8 mouse cellular contexts compared by ENCODE assay signal in genomic region chr10:44380476-44381208, GRCm38 (mm10).
DNase-seq lines count a peak whose midpoint lies in the region; ATAC-seq and TF ChIP-seq lines count a peak whose summit lies in the region.

No protein-coding gene starts in this region.

- H3K9me3 ChIP-seq in heart, embryonic 11.5 days (replicated peaks; ENCODE audit: control insufficient read depth, low read length), result no peaks in the 10 kb centered on the region
- no peaks in the 10 kb centered on the region for H3K9me3 ChIP-seq in kidney, embryonic 15.5 days (replicated peaks)

- H3K4me1 ChIP-seq in heart, embryonic 11.5 days (ENCODE audit: control insufficient read depth, insufficient read depth, low read length), result peaks cover 13% of the 10 kb centered on the region
- peaks cover 19% of the 10 kb centered on the region for H3K4me1 ChIP-seq in kidney, embryonic 15.5 days
- H3K4me1 ChIP-seq in liver, adult 2 months (ENCODE audit: control insufficient read depth, insufficient read depth, low read length), result no peaks in the 10 kb centered on the region

- DNase-seq in ovary, postnatal 14 days (ENCODE audit: low spot score), result peak; percentile 22
- no peak for DNase-seq in ovary, adult 18-20 months (ENCODE audit: low spot score)
- peak; percentile 48 for DNase-seq in embryo, embryonic 11 days
- peak; percentile 43 for DNase-seq in liver, adult 2 months (ENCODE audit: extremely low read depth, low read depth, low spot score)
- peak; percentile 79 to 86 for DNase-seq in monocyte, adult 2 months (ENCODE audit: low read depth in 1 of 2, low spot score in 2 of 2)
- DNase-seq in thymus, postnatal 10 days (ENCODE audit: low spot score in 2 of 2), result peak; percentile 47 to 59

- H3K27ac ChIP-seq in heart, embryonic 11.5 days (ENCODE audit: low read depth, low read length), result no peak overlapping the region
- H3K27ac ChIP-seq in kidney, embryonic 15.5 days, result peak overlapping the region; percentile 56; the same call in 1 of the 2 replicates
- H3K27ac ChIP-seq in liver, adult 2 months (replicated peaks; ENCODE audit: insufficient read depth, low read depth, low read length), result peak overlapping the region; percentile 46

- no peak for TF ChIP-seq POLR2A in liver, adult 2 months (IDR thresholded peaks at IDR 0.05; ENCODE audit: extremely low read depth, insufficient read depth, low read length)

- peak overlapping the region; percentile 50 for H3K4me2 ChIP-seq in heart, embryonic 11.5 days
- peak overlapping the region; percentile 42 for H3K4me2 ChIP-seq in kidney, embryonic 15.5 days

- WGBS in heart, embryonic 11.5 days (ENCODE audit: insufficient replicate concordance), result 39% methylated on average over 20 of the region's 20 CpGs
- 39% methylated on average over 20 of the region's 20 CpGs for WGBS in kidney, embryonic 15.5 days
- WGBS in liver, adult 2 months, result 62% methylated on average over 20 of the region's 20 CpGs

- no peaks in the 10 kb centered on the region for H3K36me3 ChIP-seq in heart, embryonic 11.5 days (ENCODE audit: control insufficient read depth, insufficient read depth, low read length)
- H3K36me3 ChIP-seq in kidney, embryonic 15.5 days, result no peaks in the 10 kb centered on the region
- no peaks in the 10 kb centered on the region for H3K36me3 ChIP-seq in liver, adult 2 months (ENCODE audit: control insufficient read depth, insufficient read depth, low read length)

- no peak overlapping the region for H3K4me3 ChIP-seq in heart, embryonic 11.5 days (ENCODE audit: low read depth, low read length)
- H3K4me3 ChIP-seq in kidney, embryonic 15.5 days (replicated peaks), result no peak overlapping the region
- H3K4me3 ChIP-seq in liver, adult 2 months (ENCODE audit: insufficient read depth, low read depth, low read length), result peak overlapping the region; percentile 18

- 0 out of 2 replicates have a peak overlapping the region, but pooled peaks have one; percentile 30 for H3K9ac ChIP-seq in heart, embryonic 11.5 days (ENCODE audit: low read depth, low read length)
- no peak overlapping the region for H3K9ac ChIP-seq in kidney, embryonic 15.5 days
- peak overlapping the region; percentile 57; the same call in 1 of the 2 replicates for H3K9ac ChIP-seq in liver, adult 2 months (ENCODE audit: low read depth, low read length)

- H3K27me3 ChIP-seq in heart, embryonic 11.5 days (ENCODE audit: control insufficient read depth, insufficient read depth, low read length), result no peaks in the 10 kb centered on the region
- H3K27me3 ChIP-seq in kidney, embryonic 15.5 days, result no peaks in the 10 kb centered on the region
- H3K27me3 ChIP-seq in liver, adult 2 months (ENCODE audit: control insufficient read depth, insufficient read depth, low read length), result no peaks in the 10 kb centered on the region

- no peak; the same call in 1 of the 2 replicates for ATAC-seq in heart, embryonic 11.5 days (replicated peaks; ENCODE audit: insufficient number of reproducible peaks, low FRiP score, low TSS enrichment)
- ATAC-seq in kidney, embryonic 15.5 days (replicated peaks; ENCODE audit: low FRiP score), result peak; percentile 52; the same call in 1 of the 2 replicates

- TF ChIP-seq CTCF in liver, adult 2 months (IDR thresholded peaks at IDR 0.05; ENCODE audit: low read depth, low read length), result no peak

- H3K79me2 ChIP-seq in liver, adult 2 months (ENCODE audit: control insufficient read depth, insufficient read depth, low read length), result no peaks in the 10 kb centered on the region
